Mouse (Mus musculus) kidney, embryonic 14.5 days (tissue): Measurements from ENCODE around the gene Raly. TPM values are rescaled to one million over a fixed set of nuclear protein-coding genes. Genes with fewer than 3 reads are reported as not detected.

Experiments used
- ATAC-seq: fragments of 200-750 bp; cut with Nextera tagmentation; 2 replicates; pipeline ENCODE4 v1.8.0; 2017; ENCODE audit warnings: moderate number of reproducible peaks, mild to moderate bottlenecking, moderate TSS enrichment, moderate library complexity; ENCODE audit not compliant: low FRiP score, low TSS enrichment
- H3K27ac ChIP-seq: fragments of 300-500 bp; sonication (generic); 2 replicates; pipeline ENCODE4 v1.5.1; 2014; ENCODE audit warnings: low read depth, mild to moderate bottlenecking, low read length, moderate library complexity, mixed read lengths
- H3K27me3 ChIP-seq: fragments of 300-500 bp; sonication (generic); 2 replicates; pipeline ENCODE4 v1.6.1; 2014; ENCODE audit warnings: mild to moderate bottlenecking, low read length; ENCODE audit not compliant: control insufficient read depth, insufficient read depth
- H3K36me3 ChIP-seq: fragments of 300-500 bp; sonication (generic); 2 replicates; pipeline ENCODE4 v1.6.1; 2014; ENCODE audit warnings: low read length, mixed read lengths; ENCODE audit not compliant: control insufficient read depth, insufficient read depth
- H3K4me1 ChIP-seq: fragments of 300-500 bp; sonication (generic); 2 replicates; pipeline ENCODE4 v1.6.1; 2014; ENCODE audit warnings: low read length, mixed read lengths; ENCODE audit not compliant: control insufficient read depth, insufficient read depth
- H3K4me2 ChIP-seq: fragments of 300-500 bp; sonication (generic); replicated peaks from 2 replicates; pipeline ENCODE4 v1.6.1; 2014; ENCODE audit warnings: low read depth, mild to moderate bottlenecking, low read length
- H3K4me3 ChIP-seq: fragments of 300-500 bp; sonication (generic); 2 replicates; pipeline ENCODE4 v1.5.1; 2014; ENCODE audit warnings: mild to moderate bottlenecking, low read length
- H3K9ac ChIP-seq: fragments of 300-500 bp; sonication (generic); 2 replicates; pipeline ENCODE4 v1.6.1; 2014; ENCODE audit warnings: low read depth, mild to moderate bottlenecking, low read length, moderate library complexity
- H3K9me3 ChIP-seq: fragments of 300-500 bp; sonication (generic); 2 replicates; pipeline ENCODE4 v1.6.1; 2016; ENCODE audit warnings: low read length; ENCODE audit not compliant: control insufficient read depth
- WGBS: fragments of 180-500 bp; shearing (Covaris S2); extraction: QIAGEN DNeasy Blood & Tissue Kit; methylation state at CpG from one replicate; pipeline ENCODE4 v1.1.7; 2014; 5-methylcytosine and 5-hydroxymethylcytosine counted together
- polyA plus RNA-seq: library from polyadenylated mRNA; unstranded; fragments of >200 nt; fragmentation: Nextera tagmentation; extraction: Ambion mirVana; gene quantifications from 2 replicates; pipeline ENCODE4 v1.2.1, GENCODE M21; 2014

The Raly gene
- polyA plus RNA-seq, 1 experiment from 2014 or later = 68.8 TPM

DNA sequence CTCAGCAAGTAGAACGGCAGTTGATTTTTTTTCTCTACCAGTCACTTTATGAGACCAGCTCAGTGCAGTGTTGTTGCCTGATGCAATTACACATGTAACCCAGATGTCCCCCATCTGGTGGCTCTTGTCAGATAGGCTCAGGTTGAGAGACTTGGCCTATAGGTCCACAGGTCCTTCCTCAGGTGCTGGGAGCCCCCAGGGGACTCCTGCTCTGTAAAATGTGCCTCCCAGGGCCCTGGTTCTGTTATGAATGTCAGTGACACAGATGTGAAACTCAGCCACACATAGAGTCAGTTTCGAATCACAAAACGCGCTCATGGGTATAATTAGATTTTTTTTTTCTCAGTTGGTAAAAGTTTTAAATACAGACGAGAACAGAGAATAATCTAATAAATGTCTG is 33.2 kb upstream of the Raly start:
- Histone ChIP-seq H3K27me3 (no peaks in the 10 kb centered on the region), H3K9ac (no peak overlapping the region), H3K36me3 (no peaks in the 10 kb centered on the region), H3K9me3 (no peaks in the 10 kb centered on the region), H3K27ac (no peak overlapping the region), H3K4me1 (no peaks in the 10 kb centered on the region), H3K4me2 (no peak overlapping the region), H3K4me3 (no peak overlapping the region)
- 83% methylated on average over 5 of the region's 5 CpGs for WGBS
- ATAC-seq = no peak

- Histone ChIP-seq H3K36me3 (no peaks in the 10 kb centered on the region), H3K4me1 (no peaks in the 10 kb centered on the region), H3K4me3 (no peak overlapping the region), H3K27me3 (no peaks in the 10 kb centered on the region), H3K9ac (no peak overlapping the region), H3K9me3 (no peaks in the 10 kb centered on the region), H3K27ac (no peak overlapping the region), H3K4me2 (no peak overlapping the region)
- no peak for ATAC-seq
- WGBS = 84% methylated on average over 1 of the region's 1 CpGs
These were observed 32.4 kb upstream of the Raly start for GRCm38 (mm10) chr2:154758454-154758853.

DNA sequence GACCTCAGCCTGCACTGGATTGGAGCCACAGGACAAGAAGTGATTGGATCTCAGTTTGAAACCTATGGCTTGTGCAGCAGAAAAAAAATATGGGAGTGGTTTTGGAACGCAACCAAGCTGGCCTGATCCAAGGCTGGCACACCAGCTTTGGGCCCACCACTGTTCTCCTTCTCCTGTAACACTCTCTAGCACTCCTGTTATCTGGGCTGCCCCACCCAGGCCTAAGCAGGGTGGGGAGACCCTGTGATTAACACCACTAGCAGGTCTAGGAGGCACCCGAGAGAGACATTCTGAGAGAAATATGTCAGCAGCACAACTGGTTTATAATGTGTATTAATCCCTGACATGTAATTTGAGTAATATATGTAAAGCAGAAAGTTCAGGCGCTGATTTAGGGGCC is 27.7 kb upstream of the Raly start:
- Histone ChIP-seq H3K4me2 (no peak overlapping the region), H3K9ac (no peak overlapping the region), H3K4me1 (0 out of 2 replicates have a peak, but pooled peaks cover 4% of the 10 kb centered on the region), H3K9me3 (no peaks in the 10 kb centered on the region), H3K27me3 (no peaks in the 10 kb centered on the region), H3K36me3 (no peaks in the 10 kb centered on the region), H3K4me3 (no peak overlapping the region), H3K27ac (no peak overlapping the region)
- ATAC-seq = 0 out of 2 replicates have a peak, but pooled peaks have one; percentile 9
- 68% methylated on average over 3 of the region's 3 CpGs for WGBS

DNA sequence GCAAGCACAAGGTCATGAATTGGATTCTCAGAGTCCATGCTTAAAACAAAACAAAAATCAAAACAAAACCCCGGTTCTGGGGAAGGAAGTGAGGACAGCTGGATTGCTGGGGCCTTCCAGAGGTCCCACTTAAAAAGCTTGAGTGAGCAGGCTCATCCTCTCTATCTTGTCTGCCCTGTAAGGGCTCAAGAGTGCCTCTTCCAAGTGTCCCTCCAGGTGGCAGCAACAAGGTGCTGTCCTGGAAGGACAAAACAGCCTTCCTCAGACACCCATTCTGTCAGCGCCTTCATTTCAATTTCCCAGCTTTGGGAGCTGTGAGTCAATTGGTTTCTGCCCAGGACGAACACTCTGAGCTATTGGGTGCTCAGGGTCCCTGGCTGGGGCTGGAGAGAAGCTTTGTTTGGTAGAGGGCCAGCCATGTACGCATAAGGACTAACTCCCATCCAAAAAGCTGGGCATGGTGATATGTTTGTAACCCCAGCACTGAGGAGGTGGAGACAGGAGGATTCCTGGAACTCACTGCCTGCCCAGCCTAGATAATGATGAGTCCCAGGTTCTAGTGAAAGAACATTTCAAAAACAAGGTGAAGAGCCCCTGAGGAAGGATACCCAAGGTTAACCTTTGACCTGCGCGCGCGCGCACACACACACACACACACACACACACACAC is 25.9 kb upstream of the Raly start:
- Histone ChIP-seq H3K9ac (no peak overlapping the region), H3K4me1 (0 out of 2 replicates have a peak, but pooled peaks cover 4% of the 10 kb centered on the region), H3K27me3 (no peaks in the 10 kb centered on the region), H3K4me2 (no peak overlapping the region), H3K36me3 (no peaks in the 10 kb centered on the region), H3K9me3 (no peaks in the 10 kb centered on the region), H3K4me3 (no peak overlapping the region), H3K27ac (no peak overlapping the region; the same call in 1 of the 2 replicates)
- WGBS = 77% methylated on average over 9 of the region's 9 CpGs
- ATAC-seq = no peak

- Histone ChIP-seq H3K4me2 (no peak overlapping the region), H3K4me1 (0 out of 2 replicates have a peak, but pooled peaks cover 4% of the 10 kb centered on the region), H3K4me3 (no peak overlapping the region), H3K27me3 (no peaks in the 10 kb centered on the region), H3K27ac (no peak overlapping the region), H3K36me3 (no peaks in the 10 kb centered on the region), H3K9me3 (no peaks in the 10 kb centered on the region), H3K9ac (no peak overlapping the region)
- ATAC-seq = no peak; the same call in 1 of the 2 replicates
- WGBS = 62% methylated on average over 8 of the region's 8 CpGs
These were observed 25.3 kb upstream of the Raly start for GRCm38 (mm10) chr2:154765554-154766008.

DNA sequence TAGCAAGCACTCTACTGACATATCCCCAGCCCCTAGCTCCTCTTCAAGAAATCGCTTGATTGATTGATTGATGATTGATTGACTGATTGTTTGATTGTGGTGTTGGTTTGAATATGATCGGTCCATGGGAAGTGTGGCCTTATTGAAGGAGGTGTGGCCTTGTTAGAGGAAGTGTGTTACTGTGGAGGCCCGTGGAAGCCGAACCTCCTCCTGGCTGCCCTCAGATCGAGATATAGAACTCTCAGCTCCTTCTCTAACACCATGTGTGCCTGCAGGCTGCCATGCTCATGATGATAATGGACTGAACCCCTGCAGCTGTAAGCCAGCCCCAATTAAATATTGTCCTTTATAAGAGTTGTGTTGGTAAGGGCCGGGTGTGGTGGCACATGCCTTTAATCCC is 23.8 kb upstream of the Raly start:
- WGBS = 91% methylated on average over 6 of the region's 6 CpGs
- Histone ChIP-seq H3K9me3 (no peaks in the 10 kb centered on the region), H3K4me2 (no peak overlapping the region), H3K4me1 (0 out of 2 replicates have a peak, but pooled peaks cover 4% of the 10 kb centered on the region), H3K4me3 (no peak overlapping the region), H3K27ac (no peak overlapping the region), H3K9ac (no peak overlapping the region), H3K27me3 (no peaks in the 10 kb centered on the region), H3K36me3 (no peaks in the 10 kb centered on the region)
- ATAC-seq = no peak

DNA sequence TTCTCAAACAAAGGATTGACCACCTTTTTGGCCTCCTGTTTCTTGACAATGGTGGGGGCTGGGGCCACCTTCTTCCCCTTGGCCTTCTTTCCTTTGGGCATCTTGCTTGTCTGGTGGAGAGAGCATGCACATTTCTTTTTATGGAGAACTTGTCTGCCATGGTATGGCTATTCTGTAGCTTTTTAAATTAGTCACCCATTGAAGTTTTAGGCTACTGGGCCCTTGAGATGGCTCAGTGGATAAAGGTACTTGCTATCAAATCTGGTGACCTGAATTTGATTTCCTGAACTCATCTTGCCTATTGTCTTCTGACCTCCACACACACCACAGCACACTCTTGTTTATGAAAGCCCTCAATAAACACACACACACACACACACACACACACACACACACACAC is 21.0 kb upstream of the Raly start, which contains the start of gene Gm14214:
Gene Gm14214 (minus strand): TSS at position 101 of the 400 bp plus-strand sequence.
- peaks cover 4% of the 10 kb centered on the region; the same call in 1 of the 2 replicates for H3K9me3 ChIP-seq
- H3K27me3 ChIP-seq = no peaks in the 10 kb centered on the region
- H3K4me1 ChIP-seq = 0 out of 2 replicates have a peak, but pooled peaks cover under 1% of the 10 kb centered on the region
- no peak for ATAC-seq
- no peak within 1 kb of the TSS for H3K9ac ChIP-seq
- no peaks in the 10 kb centered on the region for H3K36me3 ChIP-seq
- no peak within 1 kb of the TSS for H3K4me2 ChIP-seq
- H3K27ac ChIP-seq = no peak within 1 kb of the TSS
- H3K4me3 ChIP-seq = no peak within 1 kb of the TSS

- no peaks in the 10 kb centered on the region for H3K36me3 ChIP-seq
- H3K4me3 ChIP-seq = no peak overlapping the region
- no peak for ATAC-seq
- 76% methylated on average over 8 of the region's 8 CpGs for WGBS
- no peaks in the 10 kb centered on the region for H3K4me1 ChIP-seq
- H3K27ac ChIP-seq = no peak overlapping the region
- H3K9ac ChIP-seq = no peak overlapping the region
- peaks cover 4% of the 10 kb centered on the region; the same call in 1 of the 2 replicates for H3K9me3 ChIP-seq
- H3K27me3 ChIP-seq = no peaks in the 10 kb centered on the region
- no peak overlapping the region for H3K4me2 ChIP-seq
These were observed 19.3 kb upstream of the Raly start for GRCm38 (mm10) chr2:154771604-154772003.

- no peaks in the 10 kb centered on the region for H3K4me1 ChIP-seq
- ATAC-seq = no peak
- WGBS = 86% methylated on average over 1 of the region's 1 CpGs
These were observed 16.9 kb upstream of the Raly start for GRCm38 (mm10) chr2:154774032-154774431.

More at GRCm38 (mm10) chr2:154774032-154774431, 16.9 kb upstream of the Raly start:
- Histone ChIP-seq H3K36me3 (no peaks in the 10 kb centered on the region), H3K4me2 (no peak overlapping the region), H3K27ac (no peak overlapping the region), H3K27me3 (no peaks in the 10 kb centered on the region), H3K9ac (no peak overlapping the region), H3K4me3 (no peak overlapping the region), H3K9me3 (peaks cover 4% of the 10 kb centered on the region; the same call in 1 of the 2 replicates)
